Mouse (Mus musculus) stomach, embryonic 16.5 days (tissue): ENCODE data around the gene Trip12. TPM values are rescaled to one million over a fixed set of nuclear protein-coding genes. Genes with fewer than 3 reads are reported as not detected.

Experiments
- ATAC-seq: fragments of 200-750 bp; cut with Nextera tagmentation; 2 replicates; pipeline ENCODE4 v1.8.0; 2017; ENCODE audit warnings: moderate number of reproducible peaks, moderate TSS enrichment; ENCODE audit not compliant: insufficient read depth, low FRiP score
- H3K27ac ChIP-seq: fragments of 300-500 bp; sonication (generic); 2 replicates; pipeline ENCODE4 v1.5.1; 2014; ENCODE audit warnings: low read length
- H3K27me3 ChIP-seq: fragments of 300-500 bp; sonication (generic); 2 replicates; pipeline ENCODE4 v1.6.1; 2014; ENCODE audit warnings: low read length, control low read depth, mixed read lengths; ENCODE audit not compliant: control insufficient read depth, insufficient read depth
- H3K36me3 ChIP-seq: fragments of 300-500 bp; sonication (generic); 2 replicates; pipeline ENCODE4 v1.6.1; 2014; ENCODE audit warnings: low read length; ENCODE audit not compliant: control insufficient read depth, insufficient read depth
- H3K4me1 ChIP-seq: fragments of 300-500 bp; sonication (generic); 2 replicates; pipeline ENCODE4 v1.6.1; 2014; ENCODE audit warnings: low read length, control low read depth, mixed read lengths; ENCODE audit not compliant: control insufficient read depth, insufficient read depth
- H3K4me2 ChIP-seq: fragments of 300-500 bp; sonication (generic); 2 replicates; pipeline ENCODE4 v1.6.1; 2014; ENCODE audit warnings: low read depth, low read length, mixed read lengths
- H3K4me3 ChIP-seq: fragments of 300-500 bp; sonication (generic); replicated peaks from 2 replicates; pipeline ENCODE4 v1.5.1; 2014; ENCODE audit warnings: mild to moderate bottlenecking, low read length
- H3K9ac ChIP-seq: fragments of 300-500 bp; sonication (generic); 2 replicates; pipeline ENCODE4 v1.6.1; 2014; ENCODE audit warnings: low read length
- H3K9me3 ChIP-seq: fragments of 300-500 bp; sonication (generic); replicated peaks from 2 replicates; pipeline ENCODE4 v1.6.1; 2016; ENCODE audit warnings: low read length, control low read depth; ENCODE audit not compliant: control insufficient read depth
- WGBS: fragments of 180-500 bp; shearing (Covaris S2); extraction: QIAGEN DNeasy Blood & Tissue Kit; methylation state at CpG from one replicate; pipeline ENCODE4 v1.1.7; 2014; 5-methylcytosine and 5-hydroxymethylcytosine counted together
- polyA plus RNA-seq: library from polyadenylated mRNA; unstranded; fragments of >200 nt; fragmentation: Nextera tagmentation; extraction: Ambion mirVana; gene quantifications from 2 replicates; pipeline ENCODE4 v1.2.1, GENCODE M21; 2015

Trip12 gene
- polyA plus RNA-seq, 1 experiment from 2014 or later: 61.1 TPM

GRCm38 (mm10) chr1:84709810-84710785 lies 130.2 kb downstream of the Trip12 start:
- H3K36me3 ChIP-seq: no peaks in the 10 kb centered on the region
- ATAC-seq: no peak
- H3K4me2 ChIP-seq: peak overlapping the region; percentile 45
- WGBS: 13% methylated on average over 31 of the region's 31 CpGs
- no peaks in the 10 kb centered on the region for H3K9me3 ChIP-seq
- H3K27me3 ChIP-seq: no peaks in the 10 kb centered on the region
- no peak overlapping the region for H3K27ac ChIP-seq
- H3K9ac ChIP-seq: no peak overlapping the region
- H3K4me1 ChIP-seq: no peaks in the 10 kb centered on the region
- peak overlapping the region; percentile 18 for H3K4me3 ChIP-seq

GRCm38 (mm10) chr1:84709406-84709805 lies 130.9 kb downstream of the Trip12 start:
- H3K4me1 ChIP-seq: no peaks in the 10 kb centered on the region
- H3K9ac ChIP-seq: no peak overlapping the region
- WGBS: 28% methylated on average over 5 of the region's 5 CpGs
- no peak overlapping the region for H3K27ac ChIP-seq
- H3K27me3 ChIP-seq: no peaks in the 10 kb centered on the region
- ATAC-seq: no peak
- 0 out of 2 replicates have a peak overlapping the region, but pooled peaks have one; percentile 27 for H3K4me2 ChIP-seq
- H3K36me3 ChIP-seq: no peaks in the 10 kb centered on the region
- no peaks in the 10 kb centered on the region for H3K9me3 ChIP-seq
- no peak overlapping the region for H3K4me3 ChIP-seq

GRCm38 (mm10) chr1:84700254-84700653 lies 140.1 kb downstream of the Trip12 start:
- WGBS: 93% methylated on average over 6 of the region's 6 CpGs
- Histone ChIP-seq H3K4me2 (no peak overlapping the region), H3K27ac (no peak overlapping the region), H3K4me1 (peaks cover 3% of the 10 kb centered on the region; the same call in 1 of the 2 replicates), H3K4me3 (no peak overlapping the region), H3K27me3 (peaks cover 10% of the 10 kb centered on the region), H3K36me3 (no peaks in the 10 kb centered on the region), H3K9me3 (no peaks in the 10 kb centered on the region), H3K9ac (no peak overlapping the region)
- no peak for ATAC-seq

DNA sequence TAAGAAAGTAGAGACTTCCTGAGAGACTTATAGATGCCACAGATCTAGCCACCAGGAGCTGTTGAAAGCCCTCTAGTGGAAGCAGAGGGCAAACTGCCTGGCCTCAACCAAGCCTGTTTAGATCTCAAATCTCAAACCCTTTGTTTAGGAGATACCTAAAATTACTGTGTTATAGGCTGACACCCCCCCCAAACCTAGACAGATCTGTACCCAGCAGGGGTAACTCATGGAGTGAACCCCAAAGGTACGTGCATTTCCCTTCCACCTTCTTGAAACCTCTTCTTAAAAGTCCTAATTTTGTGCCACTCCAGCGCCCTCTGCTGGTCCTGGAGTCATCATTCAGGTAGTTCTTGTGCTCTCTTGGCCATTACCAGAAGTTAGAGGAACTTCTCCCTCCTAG lies 143.2 kb downstream of the Trip12 start:
- Histone ChIP-seq H3K36me3 (no peaks in the 10 kb centered on the region), H3K27ac (no peak overlapping the region), H3K4me1 (peaks cover 3% of the 10 kb centered on the region; the same call in 1 of the 2 replicates), H3K27me3 (peaks cover 24% of the 10 kb centered on the region), H3K4me2 (no peak overlapping the region), H3K9me3 (no peaks in the 10 kb centered on the region), H3K9ac (no peak overlapping the region), H3K4me3 (no peak overlapping the region)
- ATAC-seq: no peak
- 2% methylated on average over 2 of the region's 2 CpGs for WGBS

DNA sequence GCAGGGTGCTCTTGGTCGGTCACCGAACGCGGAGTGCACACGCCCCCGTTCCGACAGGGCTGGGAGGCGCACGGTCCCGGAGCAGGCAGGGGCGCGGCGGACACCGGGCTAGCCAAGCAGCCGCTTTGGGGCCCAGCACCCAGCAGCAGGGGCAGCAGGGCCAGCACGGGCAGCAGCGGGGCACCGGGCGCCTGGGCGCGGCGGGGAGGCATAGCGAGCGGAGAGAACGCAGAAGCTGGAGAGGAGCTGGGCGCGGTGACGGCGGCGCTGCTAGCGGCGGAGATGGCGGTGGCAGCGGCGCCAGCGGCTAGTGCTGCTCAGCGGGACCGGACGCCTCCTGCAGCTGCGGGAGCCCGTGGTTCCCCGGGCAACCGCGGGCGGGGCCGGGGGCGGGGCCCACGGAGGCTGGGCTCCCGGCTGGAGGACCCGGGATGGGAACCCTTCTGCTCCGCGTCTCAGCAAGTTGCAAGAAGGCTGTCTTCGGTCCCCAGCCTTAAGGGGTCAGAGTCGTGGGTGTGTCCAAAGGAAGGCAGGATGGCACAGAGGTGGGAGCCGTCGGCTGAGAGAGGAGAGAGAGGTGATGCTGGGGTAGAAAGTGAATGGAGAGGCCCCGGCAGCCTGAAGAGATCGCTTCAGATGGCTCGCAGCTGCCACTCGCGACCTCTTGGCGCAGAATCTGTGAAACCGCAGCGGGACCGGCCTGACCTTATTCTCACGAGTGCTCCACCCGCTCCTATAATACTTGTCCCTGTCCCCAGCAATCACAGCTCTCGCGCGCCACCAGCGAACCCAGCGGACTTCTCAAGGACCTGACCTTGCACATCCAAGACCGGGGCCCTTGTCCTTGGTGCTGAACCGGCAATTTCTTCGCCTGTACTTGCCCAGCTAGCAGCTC lies 144.6 kb downstream of the Trip12 start, which contains the start of gene Dner:
Gene Dner (minus strand): TSS at position 705 of the 895 bp plus-strand sequence.
- peak; percentile 84 for ATAC-seq
- H3K9ac ChIP-seq: peak within 1 kb of the TSS; percentile 21; the same call in 1 of the 2 replicates
- peaks cover 3% of the 10 kb centered on the region; the same call in 1 of the 2 replicates for H3K4me1 ChIP-seq
- peak within 1 kb of the TSS; percentile 84 for H3K4me2 ChIP-seq
- peaks cover 24% of the 10 kb centered on the region for H3K27me3 ChIP-seq
- WGBS: under 1% methylated on average over 62 of the region's 75 CpGs
- H3K9me3 ChIP-seq: no peaks in the 10 kb centered on the region
- H3K4me3 ChIP-seq: peak within 1 kb of the TSS; percentile 48
- H3K36me3 ChIP-seq: no peaks in the 10 kb centered on the region
- no peak within 1 kb of the TSS for H3K27ac ChIP-seq

DNA sequence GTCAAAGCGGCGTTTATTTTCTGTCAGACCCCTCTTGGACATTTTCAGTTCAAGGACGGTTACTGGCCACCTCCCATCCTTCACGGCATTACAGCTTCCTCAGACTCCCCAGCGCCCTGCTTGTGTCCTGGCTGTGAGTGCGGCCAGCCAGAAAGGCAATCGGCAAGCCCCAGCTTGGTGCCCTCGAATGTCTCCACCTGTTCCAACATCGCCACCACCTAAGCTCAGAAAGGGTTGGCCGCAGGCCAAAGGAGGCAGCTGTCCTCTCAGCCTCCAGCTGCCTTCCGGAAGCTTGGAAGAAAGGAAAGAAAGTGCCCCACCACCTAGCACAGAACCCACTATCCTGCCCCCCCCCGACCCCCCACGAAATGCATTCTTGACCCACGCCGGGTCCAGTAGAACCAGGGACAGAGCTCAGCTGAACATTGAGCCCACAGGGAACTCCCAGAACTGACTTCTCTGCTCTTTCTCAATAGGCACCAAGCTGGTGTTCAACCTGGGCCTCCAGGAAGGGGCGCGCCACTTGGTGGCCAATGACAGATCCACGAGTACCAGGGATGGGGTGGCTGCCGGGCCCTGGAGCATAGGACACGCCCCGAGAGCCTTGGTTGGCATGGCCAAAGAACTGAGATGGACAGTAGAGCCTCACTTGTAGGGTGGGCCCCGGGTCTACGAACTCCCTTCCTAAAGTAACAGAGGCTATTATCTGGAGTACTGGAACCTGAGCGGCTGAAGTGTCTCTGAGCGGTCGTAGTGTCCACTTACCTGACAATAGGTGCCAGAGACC lies 145.4 kb downstream of the Trip12 start:
- ATAC-seq: peak; percentile 38; the same call in 1 of the 2 replicates
- peaks cover 24% of the 10 kb centered on the region for H3K27me3 ChIP-seq
- H3K9ac ChIP-seq: no peak overlapping the region; the same call in 1 of the 2 replicates
- peak overlapping the region; percentile 48 for H3K4me3 ChIP-seq
- peaks cover 3% of the 10 kb centered on the region; the same call in 1 of the 2 replicates for H3K4me1 ChIP-seq
- WGBS: 11% methylated on average over 26 of the region's 26 CpGs
- no peaks in the 10 kb centered on the region for H3K36me3 ChIP-seq
- H3K9me3 ChIP-seq: no peaks in the 10 kb centered on the region
- H3K27ac ChIP-seq: no peak overlapping the region
- H3K4me2 ChIP-seq: peak overlapping the region; percentile 84

GRCm38 (mm10) chr1:84677910-84678309 lies 162.4 kb downstream of the Trip12 start:
- Histone ChIP-seq H3K9me3 (no peaks in the 10 kb centered on the region), H3K4me3 (no peak overlapping the region), H3K9ac (no peak overlapping the region), H3K4me1 (no peaks in the 10 kb centered on the region), H3K27me3 (no peaks in the 10 kb centered on the region), H3K4me2 (no peak overlapping the region), H3K36me3 (no peaks in the 10 kb centered on the region), H3K27ac (no peak overlapping the region)
- 56% methylated on average over 4 of the region's 4 CpGs for WGBS
- ATAC-seq: no peak
